Mouse (Mus musculus) ES-Bruce4 (cell line): ENCODE results near the gene Tsc22d1.

Experiments used
- CTCF ChIP-seq: IDR thresholded peaks from one replicate; pipeline ENCODE4 v1.8.1; 2011; ENCODE audit warnings: low read depth, low read length
- EP300 ChIP-seq: IDR thresholded peaks from 2 replicates; pipeline ENCODE4 v1.6.1; 2011; ENCODE audit warnings: low read depth, low read length; ENCODE audit not compliant: insufficient read depth
- POLR2A ChIP-seq: IDR thresholded peaks from one replicate; pipeline ENCODE4 v1.8.1; 2011; ENCODE audit warnings: low read length; ENCODE audit not compliant: insufficient read depth

GRCm38 (mm10) chr14:76487609-76488008 lies 72.8 kb downstream of the Tsc22d1 start:
- TF ChIP-seq POLR2A (no peak), CTCF (no peak), EP300 (no peak)
